Mouse (Mus musculus) midbrain, embryonic 10.5 days (tissue): Measurements from ENCODE around the gene Mef2c. TPM values are rescaled to one million over a fixed set of nuclear protein-coding genes. Genes with fewer than 3 reads are reported as not detected.

Experiments
- DNase-seq: peaks from one replicate; pipeline ENCODE4 v3.0.0-alpha.2; 2017; ENCODE audit warnings: low spot score
- H3K27ac ChIP-seq: fragments of 300-500 bp; sonication (generic); replicated peaks from 2 replicates; pipeline ENCODE4 v1.5.1; 2016; ENCODE audit warnings: mild to moderate bottlenecking
- H3K27me3 ChIP-seq: fragments of 300-500 bp; sonication (generic); 2 replicates; pipeline ENCODE4 v1.6.1; 2016; ENCODE audit warnings: low read depth, mild to moderate bottlenecking; ENCODE audit not compliant: poor library complexity, severe bottlenecking
- H3K36me3 ChIP-seq: fragments of 300-500 bp; sonication (generic); 2 replicates; pipeline ENCODE4 v1.6.1; 2016; ENCODE audit warnings: mild to moderate bottlenecking, moderate library complexity
- H3K4me1 ChIP-seq: fragments of 300-500 bp; sonication (generic); 2 replicates; pipeline ENCODE4 v1.6.1; 2016
- H3K4me3 ChIP-seq: fragments of 300-500 bp; sonication (generic); 2 replicates; pipeline ENCODE4 v1.5.1; 2016; ENCODE audit warnings: mild to moderate bottlenecking, moderate library complexity
- H3K9me3 ChIP-seq: fragments of 300-500 bp; sonication (generic); replicated peaks from 2 replicates; pipeline ENCODE4 v1.6.1; 2016; ENCODE audit warnings: mild to moderate bottlenecking
- WGBS: fragments of 180-500 bp; shearing (Covaris S2); methylation state at CpG from one replicate; pipeline ENCODE4 v1.1.7; 2016; 5-methylcytosine and 5-hydroxymethylcytosine counted together
- polyA plus RNA-seq: library from polyadenylated mRNA; unstranded; fragments of >200 nt; fragmentation: Nextera tagmentation; extraction: Ambion mirVana; gene quantifications from 2 replicates; pipeline ENCODE4 v1.2.1, GENCODE M21; 2016

The Mef2c gene
- polyA plus RNA-seq, 1 experiment from 2014 or later, result 11.9 TPM

DNA sequence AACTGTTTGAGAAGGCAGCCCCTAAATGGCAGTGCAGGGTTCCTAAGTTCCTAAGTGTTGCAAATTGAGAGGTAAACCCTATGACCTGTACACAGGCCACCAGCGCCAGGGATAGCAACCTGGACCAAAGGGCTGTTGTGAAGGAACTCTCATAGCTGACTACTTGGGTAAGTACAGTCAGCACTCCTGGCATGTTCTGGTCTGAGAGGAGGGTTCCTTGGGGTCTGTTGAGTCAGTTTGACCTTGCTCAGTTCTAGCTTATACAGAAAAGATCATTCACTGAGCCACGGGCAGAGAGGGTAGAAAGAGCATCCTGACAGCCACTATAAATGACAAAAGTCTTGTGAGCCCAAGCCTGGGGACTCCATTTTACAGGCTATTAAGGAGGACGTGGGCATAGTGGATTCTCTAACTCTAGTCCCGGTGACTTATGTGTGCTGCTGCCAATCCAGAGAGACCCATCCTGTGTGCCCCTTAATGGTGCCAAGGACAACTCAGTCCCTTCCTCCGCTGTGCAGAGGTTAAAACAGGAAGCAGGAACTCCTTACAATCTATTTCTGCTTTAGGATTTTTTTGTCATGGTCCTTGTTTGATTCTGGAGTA lies 209.0 kb downstream of the Mef2c start:
- Histone ChIP-seq H3K36me3 (no peaks in the 10 kb centered on the region), H3K27me3 (peaks cover 77% of the 10 kb centered on the region), H3K4me1 (peaks cover 25% of the 10 kb centered on the region), H3K4me3 (no peak overlapping the region), H3K9me3 (no peaks in the 10 kb centered on the region), H3K27ac (no peak overlapping the region)
- 21% methylated on average over 5 of the region's 5 CpGs for WGBS
- DNase-seq, result peak; percentile 16

DNA sequence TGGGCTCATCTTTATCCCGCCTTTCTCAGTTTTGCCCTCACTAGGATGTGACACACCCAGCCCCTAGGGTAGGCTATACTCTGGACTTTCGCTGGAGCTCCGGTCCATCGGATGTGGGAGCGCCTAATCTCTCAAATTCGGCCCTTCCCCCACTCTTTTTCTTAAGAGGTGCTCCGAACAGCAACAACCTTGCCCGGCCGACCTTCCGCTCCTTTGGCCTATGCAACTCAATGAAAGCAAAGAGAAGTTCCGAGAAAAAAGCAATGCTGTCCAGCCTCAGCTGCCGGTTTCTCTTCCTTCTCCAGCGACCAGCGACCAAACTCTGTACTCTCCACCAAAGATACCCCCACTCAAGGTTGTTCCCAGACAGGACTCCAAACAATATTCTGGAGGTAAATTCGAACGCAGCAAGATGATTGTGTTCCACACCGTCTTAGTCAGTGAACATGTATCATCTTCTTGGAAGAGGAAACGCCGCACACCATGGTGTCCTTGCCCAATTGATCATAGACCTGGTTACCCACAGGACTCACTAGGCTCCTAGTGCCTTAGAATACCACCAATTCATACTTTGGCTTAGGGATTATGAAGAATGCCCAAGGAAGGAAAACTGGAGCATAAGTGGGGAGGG lies 209.9 kb downstream of the Mef2c start:
- no peak overlapping the region for H3K27ac ChIP-seq
- peak overlapping the region; percentile 38 for H3K4me3 ChIP-seq
- H3K9me3 ChIP-seq, result no peaks in the 10 kb centered on the region
- peak; percentile 45 for DNase-seq
- H3K36me3 ChIP-seq, result no peaks in the 10 kb centered on the region
- WGBS, result 3% methylated on average over 19 of the region's 19 CpGs
- H3K4me1 ChIP-seq, result peaks cover 25% of the 10 kb centered on the region
- peaks cover 86% of the 10 kb centered on the region for H3K27me3 ChIP-seq

DNA sequence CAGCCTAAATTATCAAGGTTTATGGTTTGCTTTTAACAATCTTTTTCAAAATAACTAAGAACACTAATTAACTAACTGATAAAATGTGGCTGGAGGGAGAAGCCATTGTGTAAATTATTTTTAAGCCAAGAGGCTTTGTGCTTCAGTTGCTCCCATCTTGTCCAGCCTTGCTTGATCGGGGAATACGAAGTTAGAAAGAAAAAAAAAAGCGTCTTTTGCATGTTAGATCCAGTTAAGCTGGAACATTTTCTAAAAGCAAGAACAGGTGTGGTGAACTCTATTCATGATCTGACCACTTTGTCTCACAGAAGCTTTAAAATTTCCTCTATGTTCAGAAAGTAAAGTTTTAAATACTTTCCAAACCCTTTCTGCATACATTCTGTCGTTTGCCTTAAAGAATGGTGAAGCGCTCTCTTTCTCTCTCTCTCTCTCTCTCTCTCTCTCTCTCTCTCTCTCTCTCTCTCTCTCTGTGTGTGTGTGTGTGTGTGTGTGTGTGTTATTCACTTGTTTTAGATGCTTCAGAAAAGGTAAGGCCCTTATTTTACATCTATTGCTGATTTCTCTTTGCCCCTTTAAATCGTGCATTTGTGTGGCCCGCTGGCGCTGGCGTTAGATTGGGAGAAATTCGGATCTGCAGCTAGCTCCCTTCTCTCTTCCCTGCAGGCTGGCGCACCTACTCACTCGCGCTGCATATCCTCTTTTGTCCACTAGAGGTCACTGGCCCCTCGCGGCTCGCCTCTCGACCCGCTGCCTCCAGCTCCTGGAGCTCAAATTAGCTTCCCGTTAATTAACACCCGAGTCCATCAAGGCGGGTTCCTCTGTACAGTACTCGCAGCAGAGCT lies 210.9 kb downstream of the Mef2c start:
- peak; percentile 89 for DNase-seq
- Histone ChIP-seq H3K27ac (no peak overlapping the region; the same call in 1 of the 2 replicates), H3K4me3 (peak overlapping the region; percentile 48), H3K9me3 (no peaks in the 10 kb centered on the region), H3K36me3 (no peaks in the 10 kb centered on the region), H3K4me1 (peaks cover 27% of the 10 kb centered on the region), H3K27me3 (peaks cover 95% of the 10 kb centered on the region)
- 1% methylated on average over 22 of the region's 22 CpGs for WGBS

DNA sequence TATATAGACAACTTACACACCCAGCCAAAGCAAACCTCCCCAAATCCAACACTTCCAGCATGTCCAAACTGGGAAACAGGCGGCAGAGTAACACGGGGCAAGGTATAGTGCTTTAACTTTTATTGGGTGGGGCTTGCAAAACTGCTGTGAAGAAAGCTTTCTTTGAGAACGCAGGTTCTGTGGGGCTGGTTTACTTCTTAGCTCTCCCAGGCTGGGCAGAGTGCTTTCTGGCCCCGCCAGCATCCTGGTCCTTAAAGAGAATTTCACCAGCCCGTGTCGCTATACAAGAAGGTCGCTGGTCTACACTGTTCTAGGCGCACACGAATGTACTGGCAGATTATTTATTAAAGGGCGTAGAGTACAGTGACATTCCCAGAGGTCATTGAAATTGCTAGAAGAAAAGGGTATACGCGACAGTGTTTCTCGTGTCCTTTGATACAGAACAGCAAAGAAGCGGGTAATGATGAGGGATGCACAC lies 211.5 kb downstream of the Mef2c start:
- DNase-seq, result no peak
- Histone ChIP-seq H3K27me3 (peaks cover 100% of the 10 kb centered on the region), H3K4me3 (peak overlapping the region; percentile 48)

DNA sequence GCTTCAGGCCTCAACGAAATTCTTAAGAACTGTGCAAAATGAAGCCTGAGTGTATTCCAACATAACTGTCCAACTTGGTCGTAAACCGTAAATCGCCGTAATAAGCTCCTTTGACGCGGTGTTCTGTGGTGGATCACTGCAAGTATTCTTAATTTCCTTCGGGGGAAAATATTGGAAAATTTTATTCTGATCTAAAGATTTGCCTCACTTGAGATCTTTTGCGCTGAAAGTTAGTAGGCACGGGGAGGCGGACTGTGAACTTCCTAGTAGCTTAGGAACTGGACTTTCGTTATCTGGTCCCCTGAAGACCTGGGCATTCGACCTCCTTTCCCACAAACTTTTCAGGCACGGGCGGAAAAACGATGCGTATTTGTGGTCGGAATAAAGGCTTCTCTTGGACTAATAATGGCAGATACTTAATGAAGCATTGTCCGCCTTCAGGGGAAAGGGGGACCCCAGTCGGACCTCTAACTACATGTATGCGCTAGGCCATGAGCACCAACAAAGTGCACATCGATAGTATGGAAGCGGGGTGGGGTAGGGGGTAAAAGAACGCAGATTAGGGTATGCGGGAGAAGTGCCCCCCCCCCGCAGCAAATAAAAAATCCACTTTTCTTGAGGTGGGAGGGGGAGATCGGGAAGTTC lies 212.3 kb downstream of the Mef2c start:
- peaks cover 40% of the 10 kb centered on the region for H3K4me1 ChIP-seq
- no peak for DNase-seq
- 2% methylated on average over 27 of the region's 27 CpGs for WGBS
- no peak overlapping the region; the same call in 1 of the 2 replicates for H3K27ac ChIP-seq
- H3K36me3 ChIP-seq, result no peaks in the 10 kb centered on the region
- peaks cover 100% of the 10 kb centered on the region for H3K27me3 ChIP-seq
- H3K4me3 ChIP-seq, result peak overlapping the region; percentile 48; the same call in 1 of the 2 replicates
- H3K9me3 ChIP-seq, result no peaks in the 10 kb centered on the region

More for the DNA sequence above, 211.5 kb downstream of the Mef2c start:
- Histone ChIP-seq H3K9me3 (no peaks in the 10 kb centered on the region), H3K36me3 (no peaks in the 10 kb centered on the region), H3K4me1 (peaks cover 32% of the 10 kb centered on the region), H3K27ac (no peak overlapping the region; the same call in 1 of the 2 replicates)
- WGBS, result 3% methylated on average over 14 of the region's 14 CpGs
